Mouse (Mus musculus) inflammation-experienced regulatory T-cells, adult 6 months (primary cell): ENCODE measurements around the gene Lypd3. TPM values are rescaled to one million over a fixed set of nuclear protein-coding genes. Genes with fewer than 3 reads are reported as not detected.
"Not testable (repeated sequence)": the region's sequence is repeated elsewhere in the genome, so short reads cannot be mapped to it uniquely, and the experiment has no call there.

ENCODE experiments used
- ATAC-seq: one replicate; pipeline ENCODE4 v1.8.0; 2017
- polyA plus RNA-seq, 3 experiments: library from polyadenylated mRNA; unstranded; fragments of 100-300 nt; shearing (Covaris generic); gene quantifications; one replicate each; pipeline ENCODE4 v1.2.1; 2017

The Lypd3 gene
- polyA plus RNA-seq, 3 experiments from 2014 or later = not detected

DNA sequence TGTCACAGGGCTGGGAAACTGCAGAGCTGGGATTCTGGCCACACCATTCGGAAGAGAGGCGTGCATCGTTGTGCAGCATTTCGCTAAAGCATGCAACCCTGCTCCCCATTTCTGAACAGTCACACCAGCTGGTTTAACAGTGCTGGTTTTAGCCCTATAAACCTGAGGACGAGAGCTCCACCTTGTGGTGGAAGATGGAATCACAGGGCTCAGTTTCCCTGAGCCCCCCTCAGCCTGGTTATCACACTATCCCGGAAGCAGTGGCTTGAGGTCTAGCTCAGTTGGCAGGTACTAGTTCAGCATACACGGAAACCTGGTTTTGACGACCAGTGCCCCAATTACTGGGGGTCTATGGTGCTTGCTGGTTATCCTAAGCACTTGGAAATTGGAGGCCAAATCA is 26.2 kb downstream of the Lypd3 start:
- peak; percentile 82 for ATAC-seq

DNA sequence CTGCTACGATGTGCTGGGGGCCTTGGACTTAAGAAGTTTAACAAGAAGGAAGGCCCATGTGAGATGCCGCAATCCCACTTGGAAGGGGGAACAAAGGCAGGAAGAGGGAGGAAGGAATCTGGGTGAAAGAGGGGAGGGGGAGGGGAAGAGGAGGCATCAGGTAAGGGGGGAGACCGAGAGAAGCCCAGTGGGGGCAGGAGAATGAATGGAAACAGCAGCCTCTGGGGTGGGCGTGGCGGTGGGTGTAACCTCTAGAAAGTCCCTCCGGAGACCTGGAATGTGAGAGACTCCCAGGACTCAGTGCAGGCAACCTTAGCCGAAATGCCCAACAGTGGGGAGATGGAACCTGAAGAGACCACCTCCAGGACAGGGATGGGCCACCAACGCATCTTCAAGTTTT is 28.0 kb downstream of the Lypd3 start:
- ATAC-seq = no peak

DNA sequence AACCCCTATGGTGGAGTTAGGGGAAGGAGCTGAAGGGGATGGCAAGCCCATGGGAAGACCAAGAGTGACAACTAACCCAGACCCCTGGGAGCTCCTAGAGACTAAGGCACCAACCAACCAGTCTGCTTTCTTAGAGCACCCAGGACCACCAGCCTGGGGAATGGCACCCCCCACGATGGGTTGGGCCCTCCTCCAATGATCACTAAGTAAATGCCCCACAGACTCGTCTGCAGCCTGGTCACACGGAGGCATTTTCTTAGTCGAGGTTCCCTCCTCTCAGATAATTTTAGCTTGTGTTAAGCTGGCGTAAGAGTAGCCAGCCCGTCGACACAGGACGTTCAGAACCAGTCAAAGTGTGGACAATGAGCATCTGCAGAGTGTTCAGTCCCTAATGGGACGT is 28.6 kb downstream of the Lypd3 start:
- no peak for ATAC-seq

DNA sequence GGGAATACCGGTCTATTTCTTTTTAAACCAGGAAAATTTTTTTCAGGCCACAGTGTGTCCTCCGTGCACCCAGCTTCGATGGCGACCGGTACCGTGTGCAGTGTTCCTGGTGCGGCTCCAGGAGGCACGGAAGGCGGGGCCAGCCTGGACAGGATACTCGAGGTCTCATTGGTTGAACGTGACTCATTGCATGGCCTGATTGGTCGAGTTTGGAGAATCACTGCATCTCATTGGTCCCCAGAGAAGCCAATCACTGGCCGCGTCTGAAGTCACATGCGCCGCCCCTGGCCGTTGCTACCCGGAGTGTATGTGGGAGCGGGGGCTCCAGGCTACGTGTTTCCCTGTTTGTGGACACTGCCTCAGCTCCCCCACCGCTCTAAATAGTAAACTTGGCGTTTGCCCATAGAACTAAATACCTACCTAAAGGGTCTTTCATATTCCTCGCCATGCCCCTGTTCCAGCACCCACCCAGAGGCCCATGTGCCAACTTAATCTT is 35.6 kb downstream of the Lypd3 start:
- ATAC-seq = no peak

DNA sequence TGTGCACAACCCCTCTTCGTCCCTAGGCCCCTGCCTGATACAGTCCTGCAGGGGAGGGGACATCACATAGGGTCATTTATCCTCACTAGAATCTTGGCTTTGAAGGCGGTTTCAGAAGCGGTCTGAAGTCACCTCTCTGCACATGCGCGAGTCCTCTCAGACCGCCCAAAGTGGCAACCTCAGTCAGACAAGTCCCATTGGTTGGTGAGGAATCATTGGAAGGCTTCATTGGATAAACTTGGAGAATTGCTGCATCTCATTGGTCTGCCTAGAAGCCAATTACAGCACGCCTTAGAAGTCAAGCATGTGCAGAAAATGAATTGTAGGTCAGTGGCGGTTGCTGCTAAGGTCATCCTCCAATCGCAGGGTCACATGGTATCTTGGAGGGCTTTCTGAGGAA is 40.2 kb downstream of the Lypd3 start, which contains the start of gene Tex101:
Tex101 (minus strand) TSS at position 101 of the 400 bp plus-strand sequence.
- no peak for ATAC-seq

DNA sequence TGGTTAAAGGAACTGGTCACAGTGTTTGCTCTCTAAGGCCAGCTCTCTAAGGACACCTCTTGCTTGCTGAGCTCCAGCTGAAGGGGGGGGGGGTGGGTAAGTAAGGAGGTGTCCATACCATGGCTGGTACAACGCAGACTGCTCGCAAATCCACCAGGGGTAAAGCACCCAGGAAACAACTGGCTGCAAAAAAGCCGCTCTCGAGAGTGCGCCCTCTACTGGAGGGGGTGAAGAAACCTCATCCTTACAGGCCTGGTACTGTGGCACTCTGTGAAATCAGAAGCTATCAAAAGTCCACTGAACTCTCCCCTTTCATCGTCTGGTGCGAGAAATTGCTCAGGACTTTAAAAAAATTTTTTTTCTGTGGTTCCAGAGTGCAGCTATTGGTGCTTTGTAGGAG is 47.8 kb downstream of the Lypd3 start:
- ATAC-seq = not testable (repeated sequence)

DNA sequence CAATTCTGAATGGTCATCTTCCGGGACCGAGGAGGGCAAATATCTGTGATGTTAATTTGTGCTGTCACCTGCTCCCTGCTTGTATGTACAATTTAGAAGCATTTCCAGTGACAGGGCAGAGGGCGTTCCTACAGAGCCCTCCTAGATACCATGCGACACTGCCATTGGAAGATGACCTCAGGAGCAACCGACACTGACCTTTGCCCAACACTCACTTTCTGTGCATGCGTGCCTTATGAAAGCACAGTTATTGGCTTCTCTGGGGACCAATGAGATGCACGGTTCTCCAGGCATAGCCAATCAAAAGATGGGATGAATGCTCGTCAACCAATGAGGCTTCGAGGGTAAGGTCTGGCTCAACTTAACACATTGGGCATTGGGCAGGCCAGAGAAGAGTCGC is 51.2 kb downstream of the Lypd3 start:
- ATAC-seq = not testable (repeated sequence)

Other genes starting within 250 kb of the Lypd3 start
- 10 to 100 TPM; 22.7 to 26.1 (median 23.6) TPM for gene Smg9, start 236.9 kb upstream of the Lypd3 start, polyA plus RNA-seq
- gene Irgc1, start 184.3 kb upstream of the Lypd3 start, polyA plus RNA-seq = not detected
- gene Plaur, start 174.1 kb upstream of the Lypd3 start, polyA plus RNA-seq = 1 to 10 TPM in 2 of 3 experiments, under 1 TPM in 1; 0.62 to 1.6 (median 1.5) TPM
- not detected for gene Cadm4, start 154.5 kb upstream of the Lypd3 start, polyA plus RNA-seq
- under 1 TPM in 1 of 3 experiments, not detected in 2; 0.33 TPM for gene Zfp428, start 129.5 kb upstream of the Lypd3 start, polyA plus RNA-seq
- gene AC161166.1, start 124.1 kb upstream of the Lypd3 start, polyA plus RNA-seq = not detected
- 1 to 10 TPM in 2 of 3 experiments, under 1 TPM in 1; 0.79 to 1.2 (median 1.0) TPM for gene Irgq, start 105.9 kb upstream of the Lypd3 start, polyA plus RNA-seq
- not detected for gene Pinlyp, start 90.4 kb upstream of the Lypd3 start, polyA plus RNA-seq
- gene Xrcc1, start 90.3 kb upstream of the Lypd3 start, polyA plus RNA-seq = 10 to 100 TPM; 24.2 to 34.4 (median 31.8) TPM
- gene Ethe1, start 49.0 kb upstream of the Lypd3 start, polyA plus RNA-seq = 10 to 100 TPM; 13.1 to 17.7 (median 17.6) TPM
- under 1 TPM in 2 of 3 experiments, not detected in 1; 0.13 to 0.20 TPM for gene Zfp575, start 48.9 kb upstream of the Lypd3 start, polyA plus RNA-seq
- 1 to 10 TPM in 1 of 3 experiments, under 1 TPM in 2; 0.22 to 1.2 (median 0.31) TPM for gene Phldb3, start 25.8 kb upstream of the Lypd3 start, polyA plus RNA-seq
- not detected for gene Tex101, start 40.1 kb downstream of the Lypd3 start, polyA plus RNA-seq
- gene BC049730, start 72.7 kb downstream of the Lypd3 start, polyA plus RNA-seq = not detected
- gene Gm4763, start 90.4 kb downstream of the Lypd3 start, polyA plus RNA-seq = not detected
- gene Cd177, start 123.8 kb downstream of the Lypd3 start, polyA plus RNA-seq = not detected
- not detected for gene Ceacam10, start 140.7 kb downstream of the Lypd3 start, polyA plus RNA-seq
- 10 to 100 TPM; 14.1 to 61.2 (median 46.0) TPM for gene Gm9844, start 225.7 kb downstream of the Lypd3 start, polyA plus RNA-seq
- not detected for gene Lypd4, start 233.4 kb downstream of the Lypd3 start, polyA plus RNA-seq
- gene Dmrtc2, start 233.5 kb downstream of the Lypd3 start, polyA plus RNA-seq = not detected
- over 10,000 TPM in 2 of 3 experiments, 1,000 to 10,000 TPM in 1; 7,402 to 12,964 (median 12,716) TPM for gene Rps19, start 247.8 kb downstream of the Lypd3 start, polyA plus RNA-seq